Mouse (Mus musculus) limb, embryonic 12.5 days (tissue): ENCODE data around the gene Atp1b2. TPM values are rescaled to one million over a fixed set of nuclear protein-coding genes. Genes with fewer than 3 reads are reported as not detected.

Source experiments
- ATAC-seq: fragments of 200-750 bp; cut with Nextera tagmentation; 2 replicates; pipeline ENCODE4 v1.8.0; 2017; ENCODE audit warnings: low read depth, moderate TSS enrichment; ENCODE audit not compliant: insufficient number of reproducible peaks, insufficient read depth, low FRiP score, low TSS enrichment
- H3K27ac ChIP-seq: fragments of 300-500 bp; sonication (generic); 2 replicates; pipeline ENCODE4 v1.5.1; 2016; ENCODE audit warnings: mild to moderate bottlenecking, moderate library complexity
- H3K27me3 ChIP-seq: fragments of 300-500 bp; sonication (generic); 2 replicates; pipeline ENCODE4 v1.6.1; 2016; ENCODE audit warnings: mild to moderate bottlenecking, moderate library complexity
- H3K36me3 ChIP-seq: fragments of 300-500 bp; sonication (generic); 2 replicates; pipeline ENCODE4 v1.6.1; 2016; ENCODE audit warnings: mild to moderate bottlenecking, moderate library complexity
- H3K4me1 ChIP-seq: fragments of 300-500 bp; sonication (generic); replicated peaks from 2 replicates; pipeline ENCODE4 v1.6.1; 2016
- H3K4me2 ChIP-seq: fragments of 300-500 bp; sonication (generic); 2 replicates; pipeline ENCODE4 v1.6.1; 2016; ENCODE audit warnings: mild to moderate bottlenecking, moderate library complexity
- H3K4me3 ChIP-seq: fragments of 300-500 bp; sonication (generic); replicated peaks from 2 replicates; pipeline ENCODE4 v1.5.1; 2016; ENCODE audit warnings: mild to moderate bottlenecking
- H3K9ac ChIP-seq: fragments of 300-500 bp; sonication (generic); replicated peaks from 2 replicates; pipeline ENCODE4 v1.6.1; 2016; ENCODE audit warnings: mild to moderate bottlenecking, moderate library complexity
- H3K9me3 ChIP-seq: fragments of 300-500 bp; sonication (generic); 2 replicates; pipeline ENCODE4 v1.6.1; 2016; ENCODE audit warnings: mild to moderate bottlenecking, moderate library complexity
- WGBS: fragments of 180-500 bp; shearing (Covaris S2); methylation state at CpG from one replicate; pipeline ENCODE4 v1.1.7; 2016; 5-methylcytosine and 5-hydroxymethylcytosine counted together
- polyA plus RNA-seq: library from polyadenylated mRNA; unstranded; fragments of >200 nt; fragmentation: Nextera tagmentation; extraction: Ambion mirVana; gene quantifications from 2 replicates; pipeline ENCODE4 v1.2.1, GENCODE M21; 2016

Gene Atp1b2
- polyA plus RNA-seq, 1 experiment from 2014 or later = 3.0 TPM

DNA sequence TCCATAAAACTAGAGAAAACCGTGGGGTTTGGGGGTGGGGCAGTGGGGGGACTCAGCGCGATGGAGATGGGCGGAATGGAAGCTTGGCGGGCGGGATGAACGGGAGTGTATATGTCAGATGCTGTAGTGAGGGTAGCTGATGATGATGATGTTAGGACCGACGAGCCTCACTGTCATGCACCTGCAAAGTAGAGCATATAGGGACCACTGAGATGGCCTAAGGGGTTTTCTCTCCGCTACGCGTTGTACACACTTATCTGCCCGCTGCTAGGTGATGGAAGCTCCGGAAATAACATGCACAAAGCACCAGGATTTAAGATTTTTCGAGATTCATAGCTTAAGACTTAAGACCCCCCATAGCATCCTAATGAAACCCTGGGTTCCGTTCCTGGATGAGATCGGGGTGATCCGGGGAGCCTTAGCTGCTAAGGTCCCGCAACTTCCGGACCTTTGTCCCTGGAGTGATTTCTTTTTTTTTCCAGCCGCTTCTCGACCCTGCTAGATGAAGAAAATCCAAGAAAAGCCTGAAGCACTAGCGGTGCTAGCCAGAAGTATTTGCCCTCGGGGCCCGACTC is 25.1 kb downstream of the Atp1b2 start:
- Histone ChIP-seq H3K4me3 (peak overlapping the region; percentile 84), H3K9me3 (no peaks in the 10 kb centered on the region), H3K4me1 (peaks cover 30% of the 10 kb centered on the region), H3K27me3 (no peaks in the 10 kb centered on the region), H3K27ac (peak overlapping the region; percentile 97), H3K4me2 (peak overlapping the region; percentile 89), H3K36me3 (peaks cover 32% of the 10 kb centered on the region), H3K9ac (peak overlapping the region; percentile 83)
- WGBS = 0% methylated on average over 25 of the region's 25 CpGs
- no peak for ATAC-seq

DNA sequence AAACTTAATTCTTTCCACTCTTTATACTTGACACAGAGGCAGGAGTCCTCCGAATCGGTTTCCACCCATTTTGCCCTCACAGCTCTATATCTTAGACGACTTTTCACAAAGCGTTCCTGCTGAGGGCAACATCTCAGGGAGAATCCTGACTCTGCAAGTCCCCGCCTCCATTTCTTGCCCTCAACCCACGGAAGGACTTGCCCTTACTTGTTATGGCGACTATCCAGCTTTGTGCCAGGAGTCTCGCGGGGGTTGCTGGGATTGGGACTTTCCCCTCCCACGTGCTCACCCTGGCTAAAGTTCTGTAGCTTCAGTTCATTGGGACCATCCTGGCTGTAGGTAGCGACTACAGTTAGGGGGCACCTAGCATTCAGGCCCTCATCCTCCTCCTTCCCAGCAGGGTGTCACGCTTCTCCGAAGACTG is 25.6 kb downstream of the Atp1b2 start, which contains the start of the genes Wrap53 and Trp53:
Gene Wrap53 (minus strand): TSS at position 165 of the 424 bp plus-strand sequence.
Gene Trp53 (plus strand): TSS at position 269 of the 424 bp plus-strand sequence.
- Histone ChIP-seq H3K9me3 (no peaks in the 10 kb centered on the region), H3K4me2 (peak within 1 kb of the TSS; percentile 89), H3K27ac (peak within 1 kb of the TSS; percentile 97), H3K27me3 (no peaks in the 10 kb centered on the region), H3K4me3 (peak within 1 kb of the TSS; percentile 84), H3K9ac (peak within 1 kb of the TSS; percentile 87), H3K36me3 (peaks cover 35% of the 10 kb centered on the region), H3K4me1 (peaks cover 30% of the 10 kb centered on the region)
- WGBS = under 1% methylated on average over 13 of the region's 13 CpGs
- peak; percentile 52 for ATAC-seq

DNA sequence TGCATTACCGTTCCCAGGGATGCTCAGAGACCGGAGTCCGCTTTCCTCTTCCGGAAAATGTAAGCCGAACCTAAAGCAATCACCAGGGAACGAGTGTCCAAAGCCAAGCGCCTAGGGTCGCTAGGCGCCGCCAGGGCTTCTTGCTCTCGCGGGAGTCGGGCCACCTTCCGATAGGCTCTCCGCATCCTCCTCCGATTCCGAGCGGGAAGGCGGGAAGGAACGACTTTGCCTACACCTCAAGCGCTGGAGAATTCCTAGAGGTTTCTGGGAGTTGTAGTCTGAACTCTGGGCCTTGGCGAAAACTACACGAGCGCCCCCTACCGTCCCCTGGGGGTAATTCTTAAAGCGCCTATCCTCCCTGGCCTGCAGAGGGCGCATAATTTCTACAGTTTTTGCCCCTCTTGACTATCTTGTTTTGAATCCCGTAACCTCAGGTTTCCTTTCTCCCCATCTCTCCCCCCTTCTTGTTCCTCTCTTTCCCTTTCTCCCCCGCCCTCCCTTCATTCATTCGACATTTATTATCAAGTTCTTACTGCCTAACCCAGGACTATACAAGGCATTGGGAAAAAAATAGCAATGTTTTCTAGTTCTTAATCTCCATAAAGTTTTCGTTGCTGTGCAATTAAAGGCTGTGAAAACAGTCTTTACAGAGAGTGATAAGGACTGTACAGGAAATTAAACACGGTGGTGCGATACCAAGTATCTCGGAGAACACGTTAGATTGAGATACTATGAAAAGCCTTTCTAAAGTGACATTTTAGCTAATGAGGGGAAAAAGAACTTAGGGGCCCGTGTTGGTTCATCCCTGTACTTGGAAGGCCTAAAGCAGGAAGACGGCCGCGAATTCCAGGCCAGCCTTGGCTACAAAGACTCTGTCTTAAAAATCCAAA is 26.4 kb downstream of the Atp1b2 start:
- H3K27me3 ChIP-seq = no peaks in the 10 kb centered on the region
- peaks cover 30% of the 10 kb centered on the region for H3K4me1 ChIP-seq
- ATAC-seq = peak; percentile 88
- H3K27ac ChIP-seq = peak overlapping the region; percentile 97
- peak overlapping the region; percentile 89 for H3K4me2 ChIP-seq
- H3K4me3 ChIP-seq = peak overlapping the region; percentile 84
- peaks cover 36% of the 10 kb centered on the region for H3K36me3 ChIP-seq
- H3K9ac ChIP-seq = peak overlapping the region; percentile 87
- H3K9me3 ChIP-seq = no peaks in the 10 kb centered on the region
- WGBS = 2% methylated on average over 39 of the region's 39 CpGs

DNA sequence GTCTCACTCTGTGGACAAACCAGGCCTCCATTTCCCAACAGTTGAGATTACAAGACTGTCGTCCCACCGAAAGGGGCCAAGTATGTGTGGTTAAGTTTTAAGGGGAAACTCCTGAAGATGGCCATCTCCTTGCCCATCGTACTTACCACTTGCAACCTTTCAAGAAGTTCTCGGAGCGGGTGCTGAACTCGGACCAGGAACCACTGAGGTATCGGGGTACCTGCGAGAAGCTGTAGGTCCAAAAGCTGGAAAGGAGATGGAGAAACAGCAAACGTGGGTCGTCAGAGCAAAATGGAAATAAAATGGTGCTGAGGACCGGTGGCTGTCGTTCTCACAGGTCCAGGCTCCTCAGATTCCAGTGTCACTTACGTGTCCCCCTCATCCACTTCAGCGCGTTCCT is 27.4 kb downstream of the Atp1b2 start:
- no peak overlapping the region; the same call in 1 of the 2 replicates for H3K27ac ChIP-seq
- H3K27me3 ChIP-seq = no peaks in the 10 kb centered on the region
- ATAC-seq = no peak
- WGBS = 10% methylated on average over 15 of the region's 15 CpGs
- peak overlapping the region; percentile 87 for H3K9ac ChIP-seq
- peak overlapping the region; percentile 84 for H3K4me3 ChIP-seq
- H3K36me3 ChIP-seq = peaks cover 40% of the 10 kb centered on the region
- H3K4me2 ChIP-seq = peak overlapping the region; percentile 89
- H3K9me3 ChIP-seq = no peaks in the 10 kb centered on the region
- H3K4me1 ChIP-seq = peaks cover 30% of the 10 kb centered on the region

DNA sequence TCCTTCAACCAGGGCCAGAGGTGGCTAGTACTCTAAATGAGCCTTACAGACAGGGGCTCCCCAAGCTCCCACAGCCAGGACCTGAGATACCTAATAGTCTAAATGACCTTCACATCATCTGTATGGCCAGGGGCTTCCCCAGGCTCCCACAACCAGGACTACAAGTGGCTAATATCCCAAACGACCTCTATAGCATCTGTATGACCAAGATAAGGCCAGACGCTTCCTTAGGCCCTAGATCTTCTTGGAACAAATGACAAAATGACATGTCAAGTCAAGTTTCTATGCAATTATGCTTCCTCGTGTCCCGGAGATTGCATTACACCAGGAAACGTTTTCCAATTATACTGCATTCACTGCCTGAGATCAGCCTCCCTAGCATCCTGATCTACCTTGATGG is 29.4 kb downstream of the Atp1b2 start:
- WGBS = 78% methylated on average over 5 of the region's 5 CpGs
- Histone ChIP-seq H3K4me1 (peaks cover 19% of the 10 kb centered on the region), H3K36me3 (peaks cover 52% of the 10 kb centered on the region), H3K27ac (no peak overlapping the region), H3K9me3 (no peaks in the 10 kb centered on the region), H3K4me3 (no peak overlapping the region), H3K27me3 (no peaks in the 10 kb centered on the region), H3K9ac (no peak overlapping the region), H3K4me2 (no peak overlapping the region)
- ATAC-seq = no peak

DNA sequence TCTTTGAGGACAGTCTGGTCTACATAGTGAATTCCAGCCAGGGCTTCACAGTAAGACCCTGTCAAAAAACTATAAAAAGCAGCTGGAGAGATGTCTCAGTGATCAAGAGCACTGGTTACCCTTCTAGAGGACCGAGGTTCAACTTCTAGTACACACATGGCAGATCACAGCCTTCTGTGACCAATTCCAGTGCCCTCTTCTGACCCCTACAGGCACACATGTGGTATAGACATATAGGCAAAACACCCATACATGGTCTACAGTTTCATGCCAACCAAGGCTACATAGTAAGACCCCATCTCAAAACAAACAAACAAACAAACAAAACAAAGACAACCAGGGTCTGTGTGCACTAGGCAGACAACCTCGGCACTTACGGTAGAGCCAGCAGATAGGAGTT is 30.5 kb downstream of the Atp1b2 start:
- ATAC-seq = no peak
- Histone ChIP-seq H3K36me3 (peaks cover 63% of the 10 kb centered on the region), H3K4me3 (no peak overlapping the region), H3K4me2 (no peak overlapping the region), H3K9ac (no peak overlapping the region), H3K9me3 (no peaks in the 10 kb centered on the region), H3K4me1 (peaks cover 19% of the 10 kb centered on the region), H3K27me3 (no peaks in the 10 kb centered on the region), H3K27ac (no peak overlapping the region)
- WGBS = 62% methylated on average over 3 of the region's 3 CpGs

DNA sequence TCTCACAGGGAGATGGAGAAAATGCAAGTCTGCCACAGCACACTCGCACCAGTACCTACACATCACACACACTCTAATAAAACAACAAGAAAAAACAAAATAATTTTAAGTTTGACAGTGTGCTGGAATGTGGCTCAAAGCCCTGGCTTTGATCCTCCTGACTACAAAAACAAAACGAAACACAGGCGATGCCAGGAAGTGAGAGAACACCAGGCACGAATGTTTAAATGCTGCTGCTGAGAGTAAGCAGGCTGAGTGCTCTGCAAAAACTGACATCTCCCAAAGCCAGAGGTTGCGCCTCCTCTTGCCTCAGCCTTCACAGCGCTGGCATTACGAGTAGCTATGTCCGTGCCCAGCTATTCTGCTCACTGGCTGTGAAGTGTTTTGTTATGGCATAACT is 40.6 kb downstream of the Atp1b2 start:
- Histone ChIP-seq H3K9me3 (no peaks in the 10 kb centered on the region), H3K9ac (no peak overlapping the region), H3K36me3 (peaks cover 73% of the 10 kb centered on the region), H3K4me1 (peaks cover 45% of the 10 kb centered on the region), H3K4me2 (no peak overlapping the region), H3K27me3 (no peaks in the 10 kb centered on the region), H3K27ac (no peak overlapping the region), H3K4me3 (no peak overlapping the region)
- 57% methylated on average over 8 of the region's 8 CpGs for WGBS
- no peak for ATAC-seq

DNA sequence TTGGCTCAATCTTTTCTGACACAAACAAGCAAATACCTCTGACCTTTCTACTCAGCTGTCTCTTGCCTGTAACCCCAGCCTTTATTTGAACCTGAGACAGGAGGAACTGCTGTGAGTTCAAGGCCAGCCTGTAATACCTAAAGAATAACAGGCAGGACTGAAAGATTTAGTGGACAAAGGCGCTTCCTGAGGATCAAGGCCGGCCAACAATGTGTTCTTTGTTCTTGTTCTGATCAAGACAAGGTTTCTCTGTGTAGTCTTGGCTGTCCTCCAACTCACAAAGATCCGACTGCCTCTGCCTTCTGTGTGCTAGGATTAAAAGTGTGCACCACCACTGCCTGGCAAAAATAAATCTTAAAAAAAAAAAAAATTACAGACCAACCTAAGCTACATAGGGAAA is 41.4 kb downstream of the Atp1b2 start:
- no peak overlapping the region for H3K4me2 ChIP-seq
- H3K27ac ChIP-seq = 0 out of 2 replicates have a peak overlapping the region, but pooled peaks have one; percentile 72
- H3K4me3 ChIP-seq = no peak overlapping the region
- H3K4me1 ChIP-seq = peaks cover 45% of the 10 kb centered on the region
- no peak overlapping the region for H3K9ac ChIP-seq
- WGBS = 53% methylated on average over 3 of the region's 3 CpGs
- ATAC-seq = no peak
- H3K27me3 ChIP-seq = no peaks in the 10 kb centered on the region
- H3K36me3 ChIP-seq = peaks cover 66% of the 10 kb centered on the region
- H3K9me3 ChIP-seq = no peaks in the 10 kb centered on the region

DNA sequence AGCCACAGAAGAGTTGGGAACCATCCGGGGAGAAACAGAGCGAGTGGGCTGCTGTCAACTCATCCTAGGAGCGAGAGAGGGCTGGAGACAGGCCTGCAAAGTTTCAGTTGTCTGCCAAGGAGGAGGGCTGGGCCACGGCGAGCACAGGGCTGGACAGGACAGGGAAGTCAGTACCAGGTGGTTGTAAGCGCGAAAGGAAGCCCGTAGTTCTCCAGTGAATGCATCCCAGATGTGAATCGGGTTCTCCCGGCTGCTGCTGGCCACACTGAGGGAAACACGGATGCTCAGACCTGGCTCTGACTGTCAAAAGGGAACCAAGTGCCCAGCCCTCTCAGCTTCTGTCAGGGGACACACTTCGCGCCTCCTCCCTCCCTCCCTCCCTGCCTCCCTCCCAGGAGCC is 42.4 kb downstream of the Atp1b2 start:
- 30% methylated on average over 13 of the region's 13 CpGs for WGBS
- Histone ChIP-seq H3K9ac (no peak overlapping the region; the same call in 1 of the 2 replicates), H3K4me3 (no peak overlapping the region), H3K36me3 (peaks cover 62% of the 10 kb centered on the region), H3K27ac (peak overlapping the region; percentile 95), H3K4me2 (no peak overlapping the region), H3K9me3 (no peaks in the 10 kb centered on the region), H3K4me1 (peaks cover 54% of the 10 kb centered on the region), H3K27me3 (no peaks in the 10 kb centered on the region)
- ATAC-seq = no peak

DNA sequence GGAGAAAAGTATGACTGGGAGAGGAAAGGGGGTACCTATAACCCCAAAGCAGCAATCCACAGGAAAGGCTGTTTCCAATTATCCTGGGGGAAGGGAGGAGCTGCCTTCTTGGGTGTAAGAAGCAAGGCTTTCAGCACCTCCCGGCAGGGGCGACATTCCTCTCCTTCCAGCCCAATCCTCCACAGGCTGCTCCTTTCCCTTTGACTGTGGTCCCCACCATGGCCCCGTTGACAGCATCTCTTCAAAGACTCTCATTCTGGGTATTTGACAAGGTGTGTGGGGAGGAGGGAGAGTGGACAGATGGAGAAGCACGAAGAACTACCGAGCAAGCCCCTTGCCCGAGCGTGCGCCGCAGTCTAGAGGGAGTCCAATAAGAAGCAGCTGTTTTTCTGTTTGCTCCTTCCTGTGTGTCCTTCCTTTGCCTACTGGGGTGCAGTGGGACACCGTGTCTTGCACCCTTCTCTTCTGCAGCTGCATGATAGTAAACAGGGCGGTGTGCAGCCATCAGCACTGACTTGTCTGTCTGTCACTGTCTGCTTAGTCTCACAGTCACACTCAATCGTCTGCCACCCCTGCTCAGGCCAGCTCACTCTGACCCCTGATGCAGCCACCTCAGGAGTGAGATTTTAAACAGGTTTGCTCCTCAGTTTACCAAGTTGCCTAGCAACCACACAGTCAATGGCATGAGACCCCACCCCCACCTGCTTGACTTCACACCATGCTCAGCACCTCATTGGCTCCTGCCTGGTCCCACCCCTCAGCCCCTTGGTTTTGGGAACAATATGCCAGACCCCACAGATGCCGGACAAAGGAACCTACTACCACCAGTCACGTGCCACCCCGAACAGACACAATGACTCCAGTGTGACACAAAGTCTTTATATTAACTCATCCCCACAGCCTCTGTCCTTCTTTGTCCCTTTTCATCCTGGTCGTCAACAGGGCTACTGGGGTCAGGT is 44.6 kb downstream of the Atp1b2 start:
- Histone ChIP-seq H3K4me1 (peaks cover 76% of the 10 kb centered on the region), H3K4me2 (peak overlapping the region; percentile 97), H3K36me3 (peaks cover 50% of the 10 kb centered on the region), H3K27ac (peak overlapping the region; percentile 95), H3K4me3 (peak overlapping the region; percentile 85), H3K9ac (peak overlapping the region; percentile 45; the same call in 1 of the 2 replicates), H3K27me3 (no peaks in the 10 kb centered on the region), H3K9me3 (no peaks in the 10 kb centered on the region)
- whole genome bisulfite sequencing = 11% methylated on average over 16 of the region's 16 CpGs
- peak; percentile 45 for ATAC-seq
